Mouse (Mus musculus) heart, adult 2 months (tissue): Measurements from ENCODE around the gene Acpp.

ENCODE experiments used
- CTCF ChIP-seq: fragments of 200-600 bp; IDR thresholded peaks from 2 replicates; pipeline ENCODE4 v1.8.1; 2022; ENCODE audit warnings: antibody characterized with exemption, mild to moderate bottlenecking, moderate library complexity
- EP300 ChIP-seq: fragments of 200-500 bp; IDR thresholded peaks from 2 replicates; pipeline ENCODE4 v1.6.1; 2011; ENCODE audit warnings: low read depth, low read length, control low read depth; ENCODE audit not compliant: insufficient read depth
- POLR2A ChIP-seq: fragments of 200-500 bp; IDR thresholded peaks from 2 replicates; pipeline ENCODE4 v1.6.1; 2011; ENCODE audit warnings: mild to moderate bottlenecking, low read depth, low read length, control low read depth; ENCODE audit not compliant: insufficient read depth

DNA sequence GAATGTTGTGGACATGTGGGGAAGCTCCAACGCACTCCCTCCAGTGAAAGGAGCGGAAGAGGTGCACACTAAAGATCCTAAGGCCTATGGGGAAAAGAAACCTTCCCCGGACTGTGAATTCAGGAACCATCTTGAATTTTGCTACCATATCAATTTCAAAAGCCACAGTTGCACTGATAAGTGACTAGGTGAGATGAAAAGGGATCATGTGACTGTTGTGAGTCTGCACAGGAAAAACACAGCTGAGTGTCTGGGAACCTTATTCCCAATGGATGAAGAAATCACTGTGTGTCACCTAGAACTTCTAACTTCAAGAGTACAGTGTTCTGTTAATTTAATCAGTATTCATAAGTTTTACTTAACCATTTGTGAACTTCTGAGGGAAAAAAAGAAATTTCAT is 84.9 kb downstream of the Acpp start:
- TF ChIP-seq CTCF: no peak
- no peak for TF ChIP-seq POLR2A
- no peak for TF ChIP-seq EP300
